Mouse (Mus musculus) ZHBTc4 (cell line): ENCODE measurements around the gene Fkbp2.
"Not testable (repeated sequence)": the region's sequence is repeated elsewhere in the genome, so short reads cannot be mapped to it uniquely, and the experiment has no call there.

Experiments used
- DNase-seq: peaks from one replicate; pipeline ENCODE4 v3.0.0-alpha.2; 2011; ENCODE audit warnings: low read depth, low spot score

Fkbp2 gene

DNA sequence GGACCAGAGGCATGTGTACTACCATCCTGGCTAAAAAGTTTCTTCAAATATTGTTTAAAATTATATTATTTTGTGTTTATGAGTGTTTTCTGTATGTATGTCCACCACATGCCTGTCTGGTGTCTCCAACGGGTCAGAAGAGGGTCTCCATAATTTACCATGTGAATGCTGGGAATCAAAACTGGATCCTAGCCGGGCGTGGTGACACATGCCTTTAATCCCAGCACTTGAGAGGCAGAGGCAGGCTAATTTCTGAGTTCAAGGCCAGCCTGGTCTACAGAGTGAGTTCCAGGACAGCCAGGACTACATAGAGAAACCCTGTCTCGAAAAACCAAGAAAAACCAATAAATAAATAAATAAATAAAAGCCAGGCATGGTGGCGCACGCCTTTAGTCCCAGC, 10.9 kb upstream of the Fkbp2 start:
- DNase-seq = not testable (repeated sequence)

DNA sequence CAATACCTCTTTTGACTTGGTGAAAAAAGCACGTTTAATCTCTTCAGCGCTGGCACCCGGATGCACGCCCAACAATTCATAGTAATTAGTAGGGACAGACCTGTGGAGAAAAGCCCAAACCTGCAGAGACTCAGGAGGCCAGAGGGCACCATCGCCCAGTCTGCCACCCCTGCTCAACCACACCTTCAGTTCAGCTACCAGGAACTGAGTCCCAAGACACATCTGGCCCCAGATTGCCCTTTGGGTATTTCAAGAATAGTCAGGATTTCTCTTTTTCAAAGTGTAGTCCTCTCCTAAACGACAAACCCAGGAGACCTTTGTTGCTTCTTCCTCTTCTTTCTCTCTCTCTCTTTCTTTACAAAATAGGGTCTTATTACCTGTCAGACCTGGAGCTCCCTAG, 10.4 kb upstream of the Fkbp2 start:
- no peak for DNase-seq

DNA sequence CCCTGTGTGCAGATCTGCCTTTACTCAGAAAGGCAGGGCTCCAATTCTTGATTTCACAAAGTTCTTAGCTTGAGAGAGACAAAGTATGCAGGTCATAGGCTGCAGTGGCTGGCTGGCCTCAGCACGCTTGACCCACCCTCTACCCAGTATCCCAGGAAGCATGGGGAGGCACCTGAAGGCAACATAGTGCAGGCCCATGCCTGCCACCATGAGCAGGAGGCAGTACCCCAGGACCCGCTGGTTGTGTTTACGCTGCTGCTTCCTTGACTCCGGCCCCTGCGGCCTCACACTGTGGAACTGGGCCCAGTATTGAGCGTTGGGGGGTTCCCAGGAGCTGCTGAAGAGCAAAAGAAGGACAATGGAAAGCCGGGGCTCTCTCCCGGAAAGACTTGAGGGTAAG, 8.9 kb upstream of the Fkbp2 start:
- no peak for DNase-seq

DNA sequence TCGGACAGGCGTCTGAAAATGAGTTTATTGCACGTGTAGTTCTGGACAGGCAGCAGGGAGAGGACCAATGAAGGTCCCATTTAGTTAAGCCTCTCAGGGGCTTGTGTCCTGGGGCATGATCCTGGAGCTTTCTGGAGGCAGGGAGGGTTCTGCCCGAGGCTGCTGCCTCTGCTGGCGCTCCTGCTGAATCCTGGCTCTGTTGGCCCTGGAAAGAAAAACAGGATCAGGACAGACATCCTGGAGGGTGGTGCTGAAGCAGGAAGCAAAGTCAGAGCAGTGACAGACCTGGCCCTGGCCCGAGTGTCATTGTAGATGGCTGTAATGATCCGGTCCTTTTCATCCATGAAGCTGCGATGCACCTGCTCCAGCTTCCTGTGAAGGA, 7.6 kb upstream of the Fkbp2 start:
- DNase-seq = peak; percentile 43

DNA sequence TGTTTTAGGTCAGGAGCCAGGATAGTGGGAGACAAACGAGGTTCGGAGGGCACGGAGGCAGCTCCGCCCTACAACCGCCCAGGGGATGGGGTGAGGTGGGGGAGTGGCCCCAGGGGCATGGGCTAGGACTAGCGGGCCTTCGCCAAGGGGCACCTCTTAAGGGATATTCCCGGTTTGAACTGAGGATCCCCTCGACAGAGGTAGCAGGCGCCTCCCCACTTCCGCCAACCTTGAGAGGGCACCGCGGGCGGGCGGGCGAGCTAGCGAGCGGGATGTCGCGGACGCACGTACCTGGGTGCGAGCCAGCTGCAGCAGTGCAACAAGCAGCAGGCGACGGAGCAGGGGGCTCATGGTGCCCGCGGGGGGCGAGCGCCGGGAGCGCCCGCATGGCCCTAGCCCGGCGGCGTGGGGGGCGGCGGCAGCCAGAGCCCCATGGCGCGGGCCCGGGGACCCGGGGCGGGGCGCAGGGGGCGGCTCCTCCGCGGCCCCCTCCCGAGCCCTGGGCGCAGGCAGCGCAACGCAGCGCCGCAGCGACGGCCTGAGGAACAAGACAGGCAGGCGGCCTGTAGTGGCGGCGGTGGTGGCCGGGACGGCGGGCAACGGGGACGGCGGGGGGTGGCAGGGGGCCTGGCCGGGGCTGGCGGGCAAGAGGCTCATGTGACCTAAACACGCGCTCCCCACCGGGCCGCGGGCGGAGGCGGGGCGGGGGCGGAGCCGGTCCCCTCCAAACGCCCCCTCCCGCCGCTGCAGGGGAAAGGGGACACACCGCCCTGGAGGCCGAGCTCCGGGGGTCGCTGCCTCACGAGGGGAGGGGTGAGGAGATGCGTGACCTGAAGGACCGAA, 7.0 kb upstream of the Fkbp2 start, which contains the start of gene Vegfb:
Gene Vegfb, minus strand, starts transcription at position 591 of the 843 bp plus-strand sequence.
- DNase-seq = peak; percentile 58

DNA sequence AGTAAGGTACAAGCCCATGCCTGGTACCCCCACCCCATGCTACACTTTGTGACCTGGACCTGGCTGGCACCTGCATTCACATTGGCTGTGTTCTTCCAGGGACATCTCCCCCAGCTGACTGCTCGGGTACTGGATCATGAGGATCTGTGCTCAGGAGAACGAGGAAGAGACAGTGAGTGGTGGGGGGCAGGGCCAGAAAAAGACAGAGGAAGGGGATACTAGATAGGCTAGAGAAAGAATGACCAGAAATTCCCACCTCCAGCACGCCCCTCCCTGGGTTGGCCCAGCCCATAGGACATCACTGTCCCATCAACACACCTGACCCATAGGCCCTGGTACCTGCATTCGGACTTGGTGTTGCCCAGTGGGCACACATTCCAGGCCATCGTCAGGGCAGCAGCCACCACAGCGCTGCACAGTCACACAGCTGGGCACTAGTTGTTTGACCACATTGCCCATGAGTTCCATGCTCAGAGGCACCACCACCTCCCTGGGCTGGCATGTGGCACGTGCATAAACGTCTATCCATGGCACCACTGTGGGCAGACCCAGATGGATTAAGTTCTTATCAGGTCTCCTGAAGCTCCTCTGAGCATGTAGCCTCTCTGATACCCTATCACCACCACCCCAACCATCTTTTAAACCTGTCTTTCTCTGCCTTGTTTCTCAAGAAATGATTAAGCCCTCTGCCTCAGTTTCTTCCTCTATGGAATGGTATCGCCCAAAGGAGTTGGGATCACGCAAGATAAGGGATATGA, 5.8 kb upstream of the Fkbp2 start:
- DNase-seq = no peak

DNA sequence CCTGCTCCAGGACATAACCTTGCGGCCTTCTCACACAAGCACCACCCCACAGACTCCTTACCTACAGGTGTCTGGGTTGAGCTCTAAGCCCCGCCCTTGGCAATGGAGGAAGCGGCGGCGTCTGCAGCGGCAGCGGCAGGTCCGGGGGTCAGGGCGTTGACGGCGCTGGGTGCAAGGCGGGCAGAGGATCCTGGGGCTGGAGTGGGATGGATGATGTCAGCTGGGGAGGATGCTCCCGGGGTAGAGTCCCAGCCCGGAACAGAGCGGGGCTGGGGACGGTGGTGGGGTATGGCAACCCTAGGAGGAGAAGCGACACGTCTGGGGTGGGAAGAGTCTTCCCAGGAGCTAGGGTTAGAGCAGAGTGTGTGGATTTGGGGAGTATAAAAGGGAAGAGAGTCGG, 5.0 kb upstream of the Fkbp2 start:
- DNase-seq = peak; percentile 46

DNA sequence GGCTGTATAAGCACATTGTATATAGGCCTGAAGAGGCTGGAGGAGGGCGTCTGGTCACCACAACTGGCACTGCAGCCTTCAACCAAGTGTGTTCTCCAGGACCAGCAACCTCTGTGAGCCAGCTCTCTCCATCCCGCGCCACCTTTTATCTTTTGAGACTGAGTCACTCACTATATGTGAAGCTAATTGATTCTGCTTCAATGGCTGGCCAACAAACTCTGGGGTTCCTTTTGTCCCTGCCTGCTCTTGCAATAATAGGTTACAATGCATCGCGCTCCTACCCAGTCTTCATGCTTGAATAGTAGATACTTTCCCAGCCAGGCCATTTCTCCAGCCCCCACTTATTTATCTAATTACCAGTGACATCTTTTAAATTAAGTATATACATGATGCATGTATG, 3.3 kb upstream of the Fkbp2 start:
- no peak for DNase-seq

DNA sequence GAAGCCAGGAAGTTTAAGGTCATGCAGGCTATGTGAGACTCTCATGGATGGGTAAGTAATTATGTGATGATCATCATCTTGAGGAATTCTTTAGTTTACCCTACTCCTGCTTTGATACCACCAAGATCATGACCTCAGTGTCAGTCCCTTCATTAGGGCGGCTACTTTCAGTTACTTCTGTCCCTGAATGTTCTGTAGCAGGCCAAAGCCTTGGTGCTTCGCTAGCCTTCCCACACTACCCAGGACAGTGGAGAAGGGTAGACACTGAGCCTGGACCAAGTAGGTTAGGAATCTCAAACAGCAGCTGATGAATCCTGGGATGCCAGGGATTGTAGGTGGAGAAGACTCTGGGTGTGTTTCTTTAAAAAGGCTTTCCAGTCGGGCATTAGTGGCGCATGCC, 1.2 kb upstream of the Fkbp2 start:
- no peak for DNase-seq

DNA sequence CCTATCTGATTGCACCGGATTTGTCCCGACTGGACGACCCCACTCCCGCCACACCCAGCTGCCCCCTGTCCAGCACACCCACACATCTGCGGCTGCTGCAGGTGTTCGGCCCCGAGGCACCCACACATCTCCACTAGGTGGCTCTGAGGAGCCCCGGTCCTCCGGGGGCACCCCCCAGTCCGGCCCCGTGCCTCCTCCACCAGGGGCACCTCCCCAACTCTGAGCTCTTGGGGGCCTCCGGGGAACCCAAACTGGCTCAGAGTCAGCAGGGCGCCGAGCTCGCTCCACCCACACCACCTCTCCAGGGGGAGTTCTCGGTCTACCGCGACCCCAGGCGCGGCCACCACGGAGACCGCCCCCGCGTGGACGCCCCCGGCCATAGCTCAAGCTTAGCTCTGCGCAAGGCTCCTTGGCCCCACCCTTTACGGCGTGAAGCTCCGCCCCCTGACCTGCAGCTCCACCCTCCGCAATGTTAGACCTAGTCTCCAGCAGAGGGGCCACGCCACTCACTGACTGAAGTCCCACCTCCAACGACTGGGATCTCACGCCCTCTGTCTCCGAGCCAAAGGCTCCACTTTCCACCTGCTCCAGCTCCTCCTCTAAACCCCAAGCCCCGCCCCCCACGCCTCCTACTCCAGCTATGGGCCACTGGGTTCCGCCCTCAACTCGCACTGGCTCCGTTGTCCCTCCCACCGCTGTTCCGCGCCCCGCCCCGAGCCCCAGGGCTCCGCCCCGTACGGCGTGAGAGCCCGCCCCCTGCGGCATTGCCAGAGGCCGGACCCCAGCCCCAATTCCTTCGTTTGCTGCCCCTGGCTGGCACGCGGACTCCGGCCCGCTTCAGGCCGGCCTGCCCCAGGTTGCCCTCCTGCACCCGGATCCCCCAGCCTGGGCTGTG, 568 bp downstream of the Fkbp2 start:
- peak; percentile 100 for DNase-seq

DNA sequence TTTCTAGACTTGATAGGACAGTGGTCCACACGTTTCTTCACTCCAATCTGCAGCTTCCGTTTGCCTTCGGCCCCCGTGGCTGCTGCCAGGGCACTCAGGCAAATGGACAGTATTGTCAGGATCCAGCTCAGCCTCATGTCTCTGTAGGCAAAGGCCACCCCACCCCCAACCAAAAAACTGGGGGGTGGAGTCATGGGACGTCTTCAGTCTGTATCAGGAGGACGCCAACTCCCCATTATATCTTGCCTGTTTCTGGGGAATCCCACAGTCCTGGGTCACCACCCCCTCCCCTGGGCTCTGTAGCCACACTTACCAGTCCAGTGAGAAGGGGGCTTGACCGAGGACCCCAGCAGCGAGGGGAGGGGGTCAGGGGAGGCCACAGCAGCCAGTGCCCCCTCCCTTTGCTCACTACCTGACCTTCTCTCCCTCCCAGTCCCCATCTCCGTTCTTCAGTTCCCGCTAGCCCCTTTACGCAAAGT, 1.3 kb downstream of the Fkbp2 start:
- no peak for DNase-seq

DNA sequence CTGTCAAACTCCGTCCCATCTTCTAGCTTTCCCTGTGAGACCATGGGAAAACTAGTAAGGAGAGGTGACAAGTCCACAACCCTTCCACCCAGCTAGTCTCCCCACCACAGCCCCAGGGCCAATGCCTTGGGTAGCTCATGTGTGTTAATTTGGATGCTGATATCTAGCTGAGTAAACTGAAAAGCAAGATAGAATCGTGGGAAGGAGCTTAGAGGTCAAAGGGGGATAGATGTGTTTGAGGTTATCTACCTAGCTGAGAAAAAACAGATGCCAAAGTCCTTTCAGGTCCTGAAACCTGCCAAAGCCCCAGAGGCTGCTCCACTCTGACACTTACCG, 1.7 kb downstream of the Fkbp2 start:
- DNase-seq = no peak

DNA sequence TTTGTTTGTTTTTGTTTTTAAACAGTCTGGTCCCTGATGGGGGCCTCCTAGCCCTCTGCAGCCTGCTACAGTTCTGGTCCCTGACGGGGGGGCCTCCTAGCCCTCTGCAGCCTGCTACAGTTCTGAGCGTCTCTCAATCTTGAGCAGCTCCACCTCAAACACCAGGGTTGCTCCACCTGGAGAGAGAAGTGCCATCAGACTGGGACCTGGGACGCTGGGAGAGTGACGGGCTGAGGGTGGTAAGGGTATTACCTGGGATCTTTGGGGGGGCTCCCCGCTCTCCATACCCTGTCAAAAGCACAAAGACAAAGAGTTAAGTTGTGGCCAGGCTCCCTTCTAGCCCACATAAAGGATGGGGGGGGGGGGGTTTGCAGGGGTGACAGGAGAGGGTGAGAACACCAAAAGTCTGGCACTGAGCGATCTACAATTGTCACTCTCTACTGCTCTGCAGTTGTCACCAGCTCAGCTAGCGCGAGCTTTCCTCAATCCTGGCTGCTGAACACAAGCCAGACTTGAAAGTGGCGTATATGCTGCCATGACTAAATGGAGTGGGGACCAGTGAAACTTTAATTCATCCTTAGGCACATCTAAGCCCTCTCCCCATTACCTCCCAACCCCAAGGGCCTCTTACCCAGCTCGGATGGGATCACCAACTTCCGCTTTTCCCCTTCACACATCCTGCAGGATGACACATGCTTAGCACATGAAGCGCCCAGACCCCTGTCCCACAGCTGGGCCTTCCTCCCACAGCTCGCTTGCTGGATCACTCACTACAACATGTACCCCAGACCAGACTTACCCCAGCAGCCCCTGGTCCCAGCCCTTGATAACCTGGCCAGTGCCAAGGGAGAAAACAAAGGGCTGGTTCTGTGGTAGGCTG, 2.3 kb downstream of the Fkbp2 start:
- DNase-seq = no peak

DNA sequence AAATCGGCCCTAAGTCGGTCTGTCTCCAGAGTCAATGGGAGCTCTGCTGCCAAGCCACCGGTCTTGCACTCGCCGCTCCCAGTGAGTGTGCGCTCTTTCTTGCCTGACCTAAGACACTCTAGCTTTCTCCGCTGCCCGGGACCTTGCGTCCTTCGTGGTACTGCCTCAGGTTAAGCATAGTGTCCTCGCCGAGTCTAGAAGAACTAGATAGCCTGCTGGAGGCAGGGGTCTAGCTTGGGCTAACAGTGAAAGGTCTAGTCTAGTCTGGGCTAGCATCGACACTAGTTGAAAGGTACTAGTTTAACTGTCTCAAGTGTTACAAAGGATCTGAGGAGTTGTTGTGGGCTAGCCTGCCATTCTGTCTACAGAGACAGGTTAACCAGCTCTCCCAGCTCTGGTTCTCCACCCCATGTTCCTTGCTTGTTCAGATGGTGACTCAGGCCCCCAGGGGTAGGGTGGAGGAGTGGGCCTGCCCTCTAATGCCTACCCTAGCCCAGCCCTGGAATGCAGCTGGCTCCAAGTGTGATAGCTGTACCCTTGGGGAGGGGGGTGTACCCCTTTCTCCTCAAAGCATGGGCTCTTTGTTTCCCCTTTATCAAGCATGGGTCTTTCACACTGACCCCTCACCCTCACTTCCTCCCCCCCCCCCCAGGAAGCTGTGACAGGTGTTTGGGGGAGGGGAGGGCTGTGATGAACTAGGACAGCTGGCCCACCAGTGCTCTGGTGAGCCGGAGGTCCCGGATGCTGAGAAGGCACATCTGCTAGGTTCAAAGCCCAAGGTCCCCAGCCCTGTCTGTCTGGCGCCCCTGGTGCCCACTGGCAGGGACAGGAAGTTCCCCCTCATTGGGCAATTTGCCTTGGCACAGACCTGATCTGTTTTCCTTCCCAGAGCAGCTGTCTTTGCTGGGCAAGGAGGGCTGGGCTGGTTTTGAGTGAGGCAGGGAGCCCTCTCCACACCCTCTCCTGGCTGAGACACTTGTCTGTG, 4.5 kb downstream of the Fkbp2 start, which contains the start of gene Plcb3:
Gene Plcb3, minus strand, starts transcription at position 934 of the 985 bp plus-strand sequence.
- peak; percentile 48 for DNase-seq

DNA sequence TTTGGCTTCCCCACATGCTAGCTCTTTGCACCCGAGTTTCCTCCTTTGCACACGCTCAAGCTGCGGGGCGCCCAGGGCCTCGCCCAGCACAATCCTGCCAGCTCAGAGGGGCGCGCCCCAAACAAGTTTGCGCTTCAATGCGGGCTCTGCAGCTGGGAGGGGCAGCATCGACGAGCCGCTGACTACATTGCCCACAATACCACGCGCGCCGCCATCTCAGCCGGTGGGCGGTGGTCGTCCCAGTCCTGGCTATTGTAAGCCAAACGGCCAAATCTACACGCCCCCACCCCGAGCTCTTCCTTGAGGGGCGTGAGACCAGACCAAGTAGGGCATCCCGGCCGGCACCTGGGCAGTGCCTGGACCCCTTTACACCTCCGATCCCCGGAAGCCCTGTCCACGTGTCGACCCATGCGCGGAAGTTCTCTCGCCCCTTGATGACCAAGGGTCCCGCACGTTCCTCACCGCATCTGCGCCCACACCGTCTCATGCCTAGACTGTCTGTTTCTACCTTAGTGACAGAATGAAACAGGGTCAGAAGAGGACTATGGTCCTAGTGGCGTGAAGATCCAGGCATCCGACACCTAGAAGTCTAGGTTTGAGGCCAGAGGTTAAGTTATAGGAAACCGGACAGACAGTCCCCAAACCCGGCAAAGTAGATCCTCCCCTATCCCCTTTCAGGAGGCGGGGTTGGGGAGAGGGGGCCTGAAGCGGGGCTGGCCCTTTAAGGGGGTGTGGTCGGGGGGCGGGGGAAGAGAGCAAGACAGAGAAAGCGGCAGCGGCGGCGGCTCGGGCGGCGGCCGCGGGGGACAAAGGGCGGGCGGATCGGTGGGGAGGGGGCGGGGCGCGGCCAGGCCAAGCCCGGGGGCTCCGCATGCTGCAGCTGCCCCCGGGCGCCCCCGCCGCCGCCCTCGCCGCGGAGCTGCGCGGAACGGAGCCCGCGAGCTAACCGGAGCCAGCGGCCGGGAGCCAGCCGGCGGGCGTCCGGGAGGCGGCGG, 5.8 kb downstream of the Fkbp2 start, which contains the start of gene Ppp1r14b:
Gene Ppp1r14b, plus strand, starts transcription at position 758 of the 995 bp plus-strand sequence.
- peak; percentile 96 for DNase-seq

DNA sequence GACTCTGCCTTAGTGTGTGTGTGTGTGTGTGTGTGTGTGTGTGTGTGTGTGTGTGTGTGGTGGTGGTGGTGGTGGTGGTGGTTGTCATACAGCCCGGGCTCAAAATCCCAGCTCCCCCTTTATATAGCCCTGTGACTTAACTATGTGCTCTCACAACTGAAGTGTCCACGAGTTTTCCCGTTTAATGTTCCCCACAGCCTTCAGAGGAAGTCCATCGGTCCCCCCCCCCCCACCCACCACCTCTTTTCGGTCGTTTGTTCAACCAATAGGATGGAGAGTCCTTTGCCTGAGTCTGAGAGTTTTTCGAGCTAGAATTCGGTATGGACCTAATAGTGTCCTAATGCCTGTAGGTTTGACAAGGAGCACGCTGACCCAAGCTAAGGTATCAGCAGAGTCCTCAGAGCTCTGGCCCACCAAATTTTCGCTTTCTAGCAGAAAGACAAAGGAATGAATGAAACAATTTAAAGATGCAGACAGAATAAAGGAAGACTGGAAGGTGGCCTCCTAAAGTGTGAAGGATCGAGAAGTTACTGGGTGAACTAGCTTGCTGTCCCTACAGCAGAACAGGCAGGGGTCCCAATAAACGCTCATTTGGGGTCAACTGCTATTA, 6.6 kb downstream of the Fkbp2 start:
- no peak for DNase-seq

DNA sequence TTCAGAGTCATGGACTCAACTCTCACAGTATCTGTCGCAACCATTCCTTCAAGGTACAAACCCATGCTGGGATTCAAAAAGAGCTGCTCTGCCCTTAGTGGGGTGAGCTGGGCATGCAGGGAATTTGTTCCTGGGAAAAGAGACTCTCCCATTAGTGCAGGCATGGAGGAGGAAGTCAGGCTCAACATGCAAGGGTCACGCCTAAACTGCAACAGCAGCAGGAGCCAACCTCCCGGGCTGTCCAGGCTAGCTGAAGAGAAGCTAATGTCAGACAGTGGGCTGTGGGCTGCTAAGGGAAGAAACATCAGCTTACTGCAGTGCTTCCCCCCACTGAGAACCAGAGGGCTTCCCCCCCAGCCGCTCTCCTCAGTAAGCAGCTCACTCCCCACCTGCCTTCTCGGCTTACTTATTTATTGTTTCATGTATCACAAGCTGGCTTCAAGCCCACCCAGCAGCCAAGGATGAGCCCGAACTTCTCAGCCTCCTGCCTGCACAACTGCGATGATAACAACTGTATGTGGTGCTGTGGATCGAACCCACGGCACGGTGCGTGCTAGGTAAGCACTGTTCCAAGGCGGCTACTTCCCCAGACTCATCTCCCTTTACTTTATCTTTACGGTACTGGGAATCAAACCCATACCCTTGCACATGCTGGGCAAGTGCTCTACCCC, 7.9 kb downstream of the Fkbp2 start:
- no peak for DNase-seq
